Mouse (Mus musculus): Measurements from ENCODE around the gene Rictor.
"Not testable (repeated sequence)": the region's sequence is repeated elsewhere in the genome, so short reads cannot be mapped to it uniquely, and the experiment has no call there.

Rictor gene

DNA sequence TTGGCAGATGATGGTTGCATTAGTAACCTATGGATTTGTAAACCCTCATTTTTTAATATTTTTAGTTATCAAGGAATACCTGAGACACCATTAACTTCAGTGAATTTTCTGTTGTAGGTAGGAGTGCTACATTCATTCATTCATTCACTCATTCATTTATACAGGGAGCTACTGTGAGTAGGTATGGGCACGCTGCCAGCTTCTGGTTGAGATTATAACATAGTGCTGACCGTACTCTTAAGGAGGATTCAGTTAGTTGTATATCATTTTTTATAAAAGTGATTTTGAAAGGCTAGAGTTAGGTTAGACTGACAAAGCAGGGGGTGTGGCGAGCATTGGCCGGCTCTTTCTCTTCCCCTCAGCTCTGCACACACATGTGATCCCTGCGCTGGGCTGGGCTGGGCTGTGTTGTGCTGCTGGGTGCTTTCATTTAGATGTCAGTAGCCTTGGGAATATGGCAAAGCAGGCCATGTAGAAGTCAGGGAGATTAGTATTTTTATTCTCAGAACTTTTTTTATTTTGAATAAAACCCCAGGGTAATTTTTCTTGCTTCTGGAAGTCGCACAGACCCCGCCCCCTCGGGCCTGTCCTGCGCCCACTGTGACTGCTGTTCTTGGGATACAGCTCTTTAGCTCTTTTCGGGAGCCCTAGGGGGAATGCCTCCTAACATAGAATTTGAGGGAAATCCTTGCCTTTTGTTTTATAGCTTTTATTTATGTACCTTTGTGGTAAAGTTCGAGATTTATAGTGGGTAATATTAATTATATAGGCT lies 14.4 kb downstream of the Rictor start:
- ChIA-PET CTCF (interaction anchor here in 2 of 4 experiments (0.5 to 1.5 kb wide), 2 partner anchors 15 to 89 kb away, joined by 3 to 4 read pairs; no protein-coding TSS in a partner anchor), POLR2A (interaction anchor here in 3 of 4 experiments (0.8 to 9.4 kb wide), 9 partner anchors 10 to 24 kb away, joined by 3 to 72 read pairs (median 3); partner anchors contain the start of gene Rictor (in 2 of the 3))

DNA sequence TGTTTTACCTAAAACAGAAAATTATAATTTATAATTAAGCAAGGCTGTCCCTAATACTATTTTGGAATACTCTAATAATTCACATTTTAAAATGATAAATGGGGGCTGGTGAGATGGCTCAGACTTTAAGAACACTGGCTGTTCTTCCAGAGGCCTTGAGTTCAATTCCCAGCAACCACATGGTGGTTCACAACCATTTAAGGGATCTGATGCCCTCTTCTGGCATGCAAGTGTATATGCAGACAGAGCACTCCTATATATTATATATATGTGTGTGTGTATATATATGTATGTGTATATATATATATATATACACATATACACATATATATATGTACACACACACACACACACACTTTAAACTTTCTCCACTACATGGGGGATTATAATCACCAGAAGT lies 15.2 kb downstream of the Rictor start:
- CTCF ChIA-PET: no interaction called here
- POLR2A ChIA-PET: interaction anchor here in 2 of 4 experiments (0.8 to 9.4 kb wide), 5 partner anchors 11 to 23 kb away, joined by 3 to 72 read pairs (median 6); partner anchors contain the start of gene Rictor (in 1 of the 2)

DNA sequence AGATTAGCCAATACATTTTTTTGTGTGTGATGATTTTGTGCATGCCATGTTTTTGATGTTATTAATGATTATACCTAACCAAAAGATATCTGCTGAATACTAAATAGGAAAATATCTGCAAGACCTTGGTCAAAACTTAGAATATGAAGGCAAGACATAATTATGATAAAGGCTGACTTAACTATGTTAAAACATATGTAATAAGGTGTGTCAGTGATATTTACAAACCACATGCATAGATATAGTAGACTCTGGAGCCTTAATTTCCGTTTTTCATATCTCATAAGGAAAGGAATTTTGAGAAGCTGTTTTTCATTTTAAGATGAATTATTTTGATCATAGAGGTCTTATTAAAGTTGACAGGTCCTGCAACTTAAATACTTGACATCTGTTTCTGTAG lies 16.3 kb downstream of the Rictor start:
- POLR2A ChIA-PET: interaction anchor here in 1 of 4 experiments (0.6 to 9.4 kb wide), 5 partner anchors 13 to 58 kb away, joined by 3 to 72 read pairs (median 5); partner anchors contain the start of gene Rictor
- CTCF ChIA-PET: no interaction called here

DNA sequence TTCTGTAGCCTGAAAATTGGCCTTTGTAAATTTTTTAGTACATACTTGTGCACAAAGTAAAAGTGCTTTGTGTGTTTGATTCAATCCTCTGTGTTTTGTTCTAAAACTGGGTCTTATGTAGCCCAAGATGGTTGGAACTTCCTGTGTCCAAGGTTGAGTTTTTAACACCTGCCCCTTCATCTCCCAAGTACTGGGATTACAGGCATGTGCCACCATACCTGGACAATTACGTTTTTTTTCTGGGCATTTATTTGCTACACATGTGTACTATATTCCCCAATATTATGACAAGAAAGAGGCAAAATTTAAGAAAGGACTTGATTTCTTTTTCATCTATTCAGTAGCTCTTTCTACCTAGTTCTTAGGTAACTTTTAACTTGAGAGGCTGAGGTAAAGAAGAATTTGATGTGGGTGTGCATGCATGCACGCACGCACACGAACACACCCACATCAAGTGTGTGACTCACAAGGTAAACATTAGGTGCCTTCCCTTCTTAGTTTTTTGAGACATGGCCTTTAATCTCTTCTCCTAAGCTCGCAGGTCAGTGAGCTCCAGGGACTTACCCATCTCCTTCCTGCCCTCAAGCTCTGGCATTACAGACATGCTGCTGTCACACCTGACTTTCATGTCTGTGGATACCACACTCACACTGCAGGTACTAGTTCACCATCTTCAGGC lies 18.1 kb downstream of the Rictor start:
- CTCF ChIA-PET: no interaction called here
- POLR2A ChIA-PET: interaction anchor here in 1 of 4 experiments (0.6 to 9.4 kb wide), 4 partner anchors 11 to 98 kb away, joined by 4 to 72 read pairs (median 12); partner anchors contain the start of gene Rictor

DNA sequence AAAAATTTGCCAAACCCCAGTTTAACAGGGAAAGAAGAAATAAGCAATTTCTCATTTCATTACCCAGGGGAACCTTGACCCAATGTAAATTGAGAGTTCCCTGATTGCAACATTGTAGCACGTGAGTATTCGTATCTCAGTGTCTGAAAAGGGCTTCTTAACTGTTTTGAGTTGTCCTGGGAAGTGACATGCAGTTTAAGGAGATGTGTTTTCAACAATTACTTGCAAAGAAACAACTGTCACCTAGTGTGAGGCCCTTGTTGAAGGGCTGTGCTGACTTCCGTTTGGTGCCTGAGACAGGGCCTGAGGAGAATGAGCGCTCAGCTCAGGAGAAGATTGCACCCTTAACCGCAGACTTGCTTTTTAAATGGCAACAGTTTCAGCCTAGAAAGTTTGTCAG lies 24.9 kb downstream of the Rictor start:
- ChIA-PET CTCF (no interaction called here), POLR2A (interaction anchor here in 2 of 4 experiments (0.9 to 5.4 kb wide), 4 partner anchors 12 to 26 kb away, joined by 3 to 45 read pairs (median 4); no protein-coding TSS in a partner anchor)

DNA sequence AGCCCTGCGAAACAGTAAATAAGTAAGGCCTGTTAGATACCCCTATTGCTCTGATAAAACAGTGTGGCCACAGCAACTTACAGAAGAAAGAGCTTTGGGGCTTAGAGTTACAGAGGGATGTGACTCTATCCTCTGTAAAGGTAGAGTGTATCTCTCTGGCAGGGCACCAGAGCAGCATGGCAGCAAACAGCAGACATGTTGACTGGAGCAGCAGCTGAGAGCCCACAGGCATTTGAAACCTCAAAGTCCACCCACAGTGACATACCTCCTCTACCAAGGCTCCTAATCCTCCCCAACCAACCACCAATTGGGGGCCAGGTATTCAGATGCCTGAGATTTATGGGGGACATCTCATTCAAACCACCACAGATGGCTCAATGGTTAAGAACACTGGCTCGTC lies 31.0 kb downstream of the Rictor start:
- ChIA-PET CTCF (no interaction called here), POLR2A (interaction anchor here in 1 of 4 experiments (2.3 to 5.0 kb wide), 2 partner anchors 10 to 21 kb away, joined by 5 to 16 read pairs; no protein-coding TSS in a partner anchor)

DNA sequence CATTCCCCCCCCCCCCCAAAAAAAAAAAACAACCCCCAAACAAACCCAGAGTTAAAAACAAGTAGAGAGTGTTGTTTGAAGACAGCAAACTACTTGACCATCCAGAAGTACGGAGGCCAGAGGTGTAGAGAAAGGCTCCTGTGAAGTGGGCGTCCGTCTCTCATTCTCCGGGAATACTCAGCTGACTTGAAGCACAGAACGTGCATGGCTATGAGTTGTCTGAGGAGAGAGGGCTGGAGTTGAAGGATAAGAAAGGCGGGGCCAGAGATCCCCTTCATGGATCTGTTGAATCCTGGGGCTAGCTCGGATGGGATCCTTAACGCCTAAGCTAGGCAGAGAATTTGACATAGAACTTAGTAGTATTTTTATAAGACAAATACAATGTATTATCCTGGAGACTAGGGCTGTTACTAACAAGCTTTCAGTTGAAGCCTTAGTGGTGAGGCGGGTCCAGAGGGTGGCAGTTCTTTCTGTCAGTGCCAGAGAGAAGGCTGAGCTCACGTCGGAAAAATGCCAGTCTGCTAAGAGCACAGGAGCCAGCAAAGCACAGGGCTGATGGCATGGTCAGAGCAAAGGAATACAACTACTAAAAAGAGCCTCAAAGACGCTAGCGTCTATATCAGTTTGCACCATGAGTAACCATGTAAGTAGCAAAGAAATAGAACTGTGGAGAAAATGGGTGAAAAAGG lies 34.3 kb downstream of the Rictor start:
- ChIA-PET POLR2A (interaction anchor here (0.7 to 5.0 kb wide), 7 partner anchors 13 to 478 kb away, joined by 3 to 16 read pairs (median 4); no protein-coding TSS in a partner anchor), CTCF (interaction anchor here in 1 of 4 experiments (0.7 kb wide), 1 partner anchor 699 kb away, joined by 6 read pairs; no protein-coding TSS in a partner anchor)

DNA sequence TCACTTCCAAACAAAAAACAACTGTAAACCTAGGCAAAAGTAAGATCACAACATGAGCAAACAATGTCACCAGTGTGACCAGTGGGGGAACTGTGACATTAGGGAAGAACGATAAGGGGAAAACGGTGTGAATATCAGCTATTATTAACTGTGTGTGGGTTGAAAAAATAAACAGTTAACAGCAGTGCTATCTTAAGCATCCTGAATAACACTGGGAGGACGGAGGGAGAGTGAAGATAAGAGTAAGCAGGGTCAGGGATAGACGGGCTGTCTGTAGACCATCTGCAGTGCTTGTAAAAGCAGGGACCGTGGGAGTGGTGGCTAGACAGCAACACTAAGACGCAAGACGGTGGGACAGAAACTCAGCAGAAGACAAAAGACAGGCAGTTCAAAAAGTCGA lies 35.5 kb downstream of the Rictor start:
- ChIA-PET POLR2A (no interaction called here), CTCF (no interaction called here)

DNA sequence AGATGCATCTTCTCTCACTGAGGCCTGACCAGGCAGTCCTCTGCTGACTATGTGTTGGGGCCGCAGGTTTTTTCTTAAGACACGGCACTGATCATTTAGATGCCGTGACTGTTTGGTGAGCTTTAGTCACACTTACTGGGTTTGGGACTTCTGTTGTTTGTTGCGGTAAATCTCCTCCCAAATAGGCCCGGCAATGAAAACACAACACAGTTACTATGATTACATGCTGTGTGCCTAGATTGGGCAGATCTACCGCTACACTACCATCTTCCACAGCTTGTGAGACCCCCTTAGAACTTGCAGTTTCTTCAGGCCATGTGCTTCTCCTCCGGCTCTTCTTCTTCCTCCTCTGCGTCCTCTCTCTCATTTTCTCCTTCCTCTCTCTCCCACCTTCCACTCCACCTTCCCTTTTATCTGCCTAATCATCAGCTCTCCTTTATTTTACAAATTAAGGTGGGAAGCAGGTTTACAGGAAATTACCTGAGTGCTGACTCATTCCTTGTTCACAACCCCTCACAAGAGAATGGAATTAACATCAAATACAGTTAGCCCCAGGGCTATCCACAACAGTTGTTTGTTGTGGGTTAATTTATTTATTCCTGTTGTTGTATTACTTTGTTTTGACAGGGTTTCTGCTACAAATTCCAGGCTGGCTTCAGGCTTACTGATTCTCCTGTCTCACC lies 38.3 kb downstream of the Rictor start:
- CTCF ChIA-PET: interaction anchor here in 2 of 4 experiments (1.0 to 1.3 kb wide), 2 partner anchors 118 to 137 kb away, joined by 3 to 4 read pairs; no protein-coding TSS in a partner anchor
- POLR2A ChIA-PET: interaction anchor here in 3 of 4 experiments (0.5 to 3.3 kb wide), 31 partner anchors 8 to 1562 kb away, joined by 3 to 45 read pairs (median 4); partner anchors contain the start of gene Rictor (in 1 of the 3)

DNA sequence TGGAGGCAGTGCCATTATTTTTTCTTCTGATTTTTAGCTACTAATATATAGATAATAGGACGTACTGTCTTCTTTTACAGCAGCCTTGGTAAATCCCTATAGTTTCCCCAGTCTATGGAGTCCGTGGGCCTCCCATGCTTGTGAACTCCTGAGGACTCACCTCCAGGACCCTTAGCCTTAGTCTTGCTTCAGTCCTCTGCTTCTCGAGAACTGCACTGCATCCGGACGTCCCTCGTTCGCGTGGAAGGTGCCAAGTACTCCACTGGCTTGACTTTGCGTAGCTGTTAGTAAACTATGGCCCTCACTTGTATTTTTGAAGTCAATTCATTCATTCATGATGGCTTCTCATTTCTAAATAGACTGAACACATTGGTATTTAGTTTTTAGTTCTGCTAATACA lies 38.8 kb downstream of the Rictor start:
- ChIA-PET CTCF (interaction anchor here in 1 of 4 experiments (1.3 kb wide), 1 partner anchor 119 kb away, joined by 3 read pairs; no protein-coding TSS in a partner anchor), POLR2A (interaction anchor here in 3 of 4 experiments (0.5 to 3.3 kb wide), 26 partner anchors 11 to 1562 kb away, joined by 3 to 45 read pairs (median 4); partner anchors contain the start of gene Rictor (in 2 of the 3))

DNA sequence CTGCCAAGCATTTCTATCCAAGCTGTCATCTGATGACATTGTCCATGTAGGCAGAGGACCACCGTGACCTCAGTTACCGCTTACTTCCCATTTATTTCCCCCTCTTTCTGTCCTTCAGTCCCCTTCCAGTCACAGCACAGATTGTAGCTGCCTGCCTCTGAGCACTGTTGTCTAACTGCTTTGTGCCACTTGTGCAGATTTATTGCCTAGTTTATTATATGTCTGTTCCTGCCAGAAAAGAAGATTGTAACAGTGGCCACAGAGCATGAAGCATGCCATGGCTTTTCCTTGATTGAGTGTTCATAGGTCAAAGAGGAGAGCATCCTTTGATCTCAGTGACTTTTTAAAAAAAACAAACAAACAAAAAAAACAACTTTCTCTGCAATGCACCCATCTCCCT lies 46.2 kb downstream of the Rictor start:
- ChIA-PET CTCF (no interaction called here), POLR2A (interaction anchor here in 1 of 4 experiments (0.8 kb wide), 1 partner anchor 9 kb away, joined by 3 read pairs; no protein-coding TSS in a partner anchor)

DNA sequence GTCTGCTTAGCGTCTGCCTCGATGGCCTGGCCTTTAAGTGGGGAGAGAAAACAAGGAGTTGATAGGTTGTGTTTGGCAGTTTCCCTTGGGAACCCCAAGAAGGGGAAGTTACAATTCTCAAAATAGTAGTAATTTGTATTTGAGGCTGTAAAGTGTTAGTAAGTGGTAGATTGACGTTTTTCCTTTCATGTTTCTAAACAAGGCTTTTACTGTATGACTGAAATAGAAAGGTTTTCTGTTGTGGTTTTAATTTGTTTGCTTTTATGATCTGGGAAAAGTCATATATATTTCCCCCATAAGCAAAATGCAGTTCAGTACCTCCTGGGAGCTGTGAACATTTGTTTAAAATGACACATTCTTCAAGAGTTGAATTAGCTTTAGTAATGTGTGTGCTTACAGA lies 64.1 kb downstream of the Rictor start:
- POLR2A ChIA-PET: interaction anchor here in 3 of 4 experiments (0.6 to 1.3 kb wide), 5 partner anchors 9 to 69 kb away, joined by 3 to 4 read pairs (median 3); no protein-coding TSS in a partner anchor
- CTCF ChIA-PET: no interaction called here

DNA sequence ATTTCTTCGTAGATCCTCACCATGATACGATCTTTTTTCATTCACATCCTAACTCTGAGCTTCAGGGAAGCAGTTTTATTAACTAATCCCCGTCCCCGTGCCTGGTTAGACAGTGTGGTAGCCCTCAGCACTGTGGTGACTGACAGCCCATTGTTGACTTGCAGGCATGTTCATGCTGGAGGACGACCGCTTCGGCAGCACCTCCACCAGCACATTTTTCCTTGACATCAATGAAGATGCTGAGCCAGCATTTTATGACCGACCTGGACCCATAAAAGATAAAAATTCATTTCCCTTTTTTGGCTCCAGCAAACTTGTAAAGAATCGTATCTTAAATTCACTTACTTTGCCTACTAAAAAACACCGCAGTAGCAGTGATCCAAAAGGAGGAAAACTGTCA lies 78.0 kb downstream of the Rictor start:
- ChIA-PET CTCF (no interaction called here), POLR2A (interaction anchor here in 1 of 4 experiments (1.2 to 1.5 kb wide), 2 partner anchors 12 to 23 kb away, joined by 3 to 5 read pairs; no protein-coding TSS in a partner anchor)

DNA sequence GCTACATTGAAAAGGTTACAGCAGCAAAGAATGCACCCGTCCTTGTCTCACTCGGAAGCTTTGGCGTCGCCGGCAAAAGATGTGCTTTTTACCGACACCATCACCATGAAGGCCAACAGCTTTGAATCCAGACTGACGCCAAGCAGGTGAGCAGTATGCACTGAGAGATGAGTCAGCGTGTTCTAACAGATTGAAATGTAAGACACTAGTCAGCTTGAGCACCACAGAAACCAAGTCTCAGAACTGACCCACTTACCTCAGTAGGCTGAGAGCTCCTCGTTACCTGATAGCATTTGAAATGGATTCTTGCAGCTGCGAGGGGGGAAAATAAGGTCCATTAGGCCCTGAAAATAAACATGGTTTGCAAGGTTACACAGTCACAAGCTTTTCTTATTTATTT lies 79.1 kb downstream of the Rictor start:
- ChIA-PET CTCF (no interaction called here), POLR2A (interaction anchor here in 1 of 4 experiments (1.2 to 1.5 kb wide), 2 partner anchors 13 to 24 kb away, joined by 3 to 5 read pairs; no protein-coding TSS in a partner anchor)

DNA sequence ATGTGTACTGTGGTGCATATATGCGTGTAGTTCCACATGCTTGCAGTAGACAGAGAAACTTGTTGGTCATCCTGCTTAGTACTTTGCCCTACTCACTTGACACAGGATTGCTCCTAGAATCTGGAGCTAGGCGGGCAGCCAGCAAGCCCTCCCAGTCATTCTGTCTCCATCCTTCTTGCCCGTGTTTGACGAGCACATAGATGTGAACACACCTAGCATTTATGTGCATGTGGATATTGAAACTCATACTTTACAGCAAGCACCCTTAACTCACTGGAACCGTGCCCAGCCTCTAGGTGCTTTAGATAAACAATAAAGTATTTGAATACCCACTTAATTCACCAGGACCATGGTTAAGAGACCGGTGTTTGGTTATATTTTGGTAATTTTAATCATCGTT lies 81.8 kb downstream of the Rictor start:
- ChIA-PET CTCF (no interaction called here), POLR2A (no interaction called here)

DNA sequence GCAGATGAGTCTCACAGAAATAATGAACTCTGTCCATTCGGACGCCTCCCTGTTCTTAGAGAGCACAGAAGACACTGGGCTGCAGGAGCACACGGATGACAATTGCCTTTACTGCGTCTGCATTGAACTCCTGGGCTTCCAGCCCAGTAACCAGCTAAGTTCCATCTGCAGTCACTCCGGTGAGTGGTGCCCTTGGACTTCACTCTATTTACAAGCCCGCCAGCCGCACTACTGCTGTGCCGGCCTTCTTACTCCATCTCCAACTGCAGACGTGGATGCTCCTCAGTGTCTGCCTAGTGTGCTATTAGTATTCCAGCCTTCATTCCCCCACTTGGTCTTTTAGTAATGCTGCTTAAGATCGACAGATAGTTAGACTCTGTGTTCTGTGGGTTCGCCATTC lies 83.5 kb downstream of the Rictor start:
- ChIA-PET POLR2A (no interaction called here), CTCF (interaction anchor here in 1 of 4 experiments (1.3 to 1.7 kb wide), 2 partner anchors 90 to 435 kb away, joined by 3 to 4 read pairs; no protein-coding TSS in a partner anchor)

DNA sequence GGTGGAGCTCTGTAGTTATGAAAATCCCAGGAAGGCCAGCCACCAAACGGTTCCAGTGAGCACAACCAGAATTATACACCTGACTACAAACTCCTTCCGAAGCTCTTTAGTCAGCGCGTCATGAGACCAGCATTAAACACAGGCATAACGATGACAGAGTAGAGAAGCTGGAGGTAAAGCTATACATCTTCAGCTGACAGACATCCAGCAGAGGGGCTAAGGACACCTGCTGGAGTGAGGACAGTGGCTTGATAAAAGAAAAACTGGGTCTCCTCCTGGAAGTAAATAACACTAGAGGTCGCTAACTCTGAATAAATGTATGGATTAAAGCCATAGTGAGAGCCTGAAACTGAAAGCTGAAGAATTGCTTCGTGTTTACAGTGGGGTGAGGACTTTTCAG lies 84.7 kb downstream of the Rictor start:
- ChIA-PET CTCF (interaction anchor here in 2 of 4 experiments (0.9 to 1.7 kb wide), 4 partner anchors 89 to 652 kb away, joined by 3 to 5 read pairs (median 4); no protein-coding TSS in a partner anchor), POLR2A (interaction anchor here in 2 of 4 experiments (0.6 to 1.2 kb wide), 2 partner anchors 12 to 13 kb away, joined by 3 to 4 read pairs; no protein-coding TSS in a partner anchor)

DNA sequence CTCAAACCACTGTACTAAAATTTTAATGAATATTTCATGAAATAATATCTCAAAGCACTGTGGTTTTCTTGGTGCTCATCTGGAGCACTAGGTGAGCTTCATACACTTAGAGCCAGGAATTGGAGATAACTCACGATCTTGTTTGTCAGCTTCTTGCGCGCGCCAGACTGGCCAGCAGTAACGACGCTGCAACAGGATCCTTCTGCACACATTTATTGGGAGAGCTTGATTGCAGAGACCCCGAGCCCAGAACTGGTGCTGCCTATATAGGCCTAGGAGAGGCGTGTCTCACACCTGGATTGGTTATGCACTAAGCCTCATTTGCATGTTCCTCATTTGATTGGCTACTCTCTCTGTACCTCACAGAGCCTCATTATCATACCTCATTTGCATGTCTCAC lies 93.0 kb downstream of the Rictor start:
- CTCF ChIA-PET, POLR2A ChIA-PET: not testable (repeated sequence)
